Mouse (Mus musculus) right cerebral cortex, postnatal 25 days (tissue): ENCODE data around the gene Vps35l.
A peak's percentile ranks its signal among the peaks of the same experiment; 100 is the strongest.

Experiments
- DNase-seq: peaks from one replicate; pipeline ENCODE4 v3.0.0; 2022

Gene Vps35l

DNA sequence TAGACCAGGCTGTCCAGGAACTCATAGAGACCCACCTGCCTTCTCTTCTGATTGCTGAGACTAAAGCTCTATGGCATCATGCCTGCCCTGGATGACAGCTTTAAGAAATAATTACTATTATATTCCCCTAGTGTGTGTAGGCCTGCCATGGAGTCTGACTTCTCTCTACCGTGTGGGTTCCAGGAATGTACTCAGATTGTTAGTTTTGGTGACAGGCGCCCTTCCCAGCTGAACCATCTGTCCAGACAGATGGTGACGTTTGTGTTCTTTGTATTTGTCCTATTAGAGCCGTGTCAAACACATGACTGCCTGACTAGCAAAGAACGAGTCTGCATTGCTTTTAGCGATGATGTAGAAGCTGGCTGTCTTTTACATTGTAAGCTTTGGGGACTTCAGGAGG lies 38.5 kb downstream of the Vps35l start:
- no peak for DNase-seq

GRCm38 (mm10) chr7:118783305-118784001 lies 43.4 kb downstream of the Vps35l start:
- peak; percentile 36 for DNase-seq

DNA sequence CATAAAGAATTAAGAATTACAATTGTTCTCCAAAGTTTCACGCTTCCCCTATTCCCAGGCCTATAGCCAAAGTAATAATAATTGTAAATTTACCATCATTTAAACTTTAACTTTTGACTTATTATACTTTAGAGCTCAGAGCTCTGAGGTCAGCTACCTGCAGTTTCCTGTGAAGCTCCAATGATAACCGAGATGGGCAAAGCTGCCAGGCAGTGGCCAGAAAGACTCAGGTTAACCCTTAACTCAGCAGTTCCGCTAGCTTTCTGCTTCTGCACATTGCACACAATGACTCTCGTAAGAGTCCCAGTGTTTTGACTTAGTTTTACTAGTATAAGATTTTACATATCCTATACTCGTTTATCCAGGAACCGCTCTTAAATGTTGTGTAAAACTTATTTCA lies 46.1 kb downstream of the Vps35l start:
- DNase-seq: no peak

- no peak for DNase-seq
Measured at GRCm38 (mm10) chr7:118787326-118787725, 47.3 kb downstream of the Vps35l start.

DNA sequence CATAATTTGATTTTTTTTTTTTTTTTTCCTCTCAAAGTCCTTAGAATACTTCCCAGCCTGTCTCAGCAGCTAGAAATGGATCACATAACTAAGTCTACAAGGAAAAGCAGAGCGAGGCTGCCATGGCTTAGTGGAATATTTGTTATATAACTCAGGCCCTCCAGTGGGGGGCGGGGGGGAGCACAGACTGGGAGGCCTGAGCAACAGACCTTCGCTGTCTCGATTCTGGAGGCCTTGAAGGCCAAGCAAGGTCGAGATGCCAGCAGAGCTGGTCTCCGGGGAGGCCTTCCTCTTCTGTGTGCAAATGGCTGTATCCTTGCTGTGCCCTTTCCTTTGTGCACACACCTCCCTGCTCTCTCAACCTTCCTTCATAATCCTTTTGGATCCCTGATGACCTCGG lies 48.5 kb downstream of the Vps35l start:
- DNase-seq: no peak

DNA sequence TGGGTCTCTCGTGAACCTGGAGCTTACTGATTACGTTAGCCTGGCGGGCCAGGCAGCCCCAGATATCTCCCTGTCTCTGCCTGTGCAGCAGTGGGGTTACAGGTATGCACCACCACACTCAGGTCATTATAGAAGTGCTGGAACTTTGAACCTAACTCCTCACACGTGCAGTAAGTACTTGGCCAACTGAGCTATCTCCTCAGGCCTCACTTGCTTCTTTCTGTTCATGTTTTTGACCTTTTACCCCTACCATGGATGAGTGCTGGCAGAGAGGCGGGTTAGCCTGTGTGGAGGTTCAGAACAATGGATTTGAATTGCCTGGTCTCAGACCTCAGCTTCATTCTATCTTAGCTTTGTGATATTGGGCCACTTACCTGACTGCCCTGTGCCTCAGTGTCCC lies 50.3 kb downstream of the Vps35l start:
- DNase-seq: no peak

DNA sequence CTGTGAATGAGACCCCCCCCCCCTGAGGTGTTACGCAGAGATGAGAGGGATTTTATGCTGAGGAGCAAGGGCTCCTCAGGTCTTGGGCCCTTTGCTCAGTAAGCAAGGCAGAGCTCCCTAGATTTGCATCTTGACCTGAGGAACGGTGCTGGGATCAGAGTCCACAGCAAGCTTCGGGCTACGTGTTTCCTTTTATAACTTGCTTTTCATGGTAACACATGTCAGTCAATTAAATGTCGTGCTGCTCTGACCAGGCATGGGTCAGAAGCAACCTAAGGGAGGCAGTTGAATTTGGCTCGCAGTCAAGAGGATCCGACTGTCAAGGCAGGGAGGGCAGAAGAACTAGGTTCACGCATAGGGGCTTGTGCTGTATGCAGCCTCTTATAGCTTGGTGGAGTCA lies 53.9 kb downstream of the Vps35l start:
- DNase-seq: no peak

DNA sequence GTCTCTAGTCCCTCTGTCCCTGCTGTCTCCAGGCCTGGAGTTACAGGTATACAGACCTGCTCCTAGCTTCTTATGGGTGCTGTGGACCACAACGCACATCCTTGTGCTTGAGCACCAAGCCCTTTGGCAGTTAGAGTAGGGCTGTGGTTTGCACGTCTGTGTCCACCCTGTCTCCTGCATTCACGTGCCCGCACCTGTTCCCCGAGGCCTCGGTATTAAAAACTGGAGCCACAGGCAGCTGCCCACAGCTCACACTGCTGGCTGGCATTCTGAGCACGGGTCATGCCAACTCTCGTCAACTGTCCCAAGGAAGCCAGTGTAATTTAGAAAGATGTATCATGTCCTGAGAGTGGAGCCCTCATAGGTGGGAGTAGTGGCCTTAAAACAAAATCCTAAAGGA lies 55.8 kb downstream of the Vps35l start:
- DNase-seq: no peak

DNA sequence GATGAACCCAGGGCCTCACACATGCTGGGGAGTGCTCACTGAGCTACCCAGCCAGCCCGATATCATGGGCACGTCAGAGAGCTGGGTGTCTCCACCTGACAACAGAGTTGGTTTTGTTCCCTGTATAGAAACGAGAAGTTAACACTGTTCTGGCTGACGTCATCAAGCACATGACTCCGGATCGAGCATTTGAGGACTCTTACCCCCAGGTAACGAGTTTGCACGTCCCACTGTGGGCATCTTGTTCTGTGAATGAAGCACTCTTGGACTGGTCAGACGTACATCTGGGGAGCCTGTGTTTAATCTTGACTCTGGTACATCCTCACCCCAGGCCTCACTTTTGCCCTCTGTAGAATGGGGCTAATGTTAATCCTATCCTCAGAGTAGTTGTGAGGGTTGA lies 56.8 kb downstream of the Vps35l start:
- no peak for DNase-seq

GRCm38 (mm10) chr7:118797600-118797999 lies 57.6 kb downstream of the Vps35l start:
- no peak for DNase-seq

GRCm38 (mm10) chr7:118798105-118798570 lies 58.1 kb downstream of the Vps35l start:
- no peak for DNase-seq

DNA sequence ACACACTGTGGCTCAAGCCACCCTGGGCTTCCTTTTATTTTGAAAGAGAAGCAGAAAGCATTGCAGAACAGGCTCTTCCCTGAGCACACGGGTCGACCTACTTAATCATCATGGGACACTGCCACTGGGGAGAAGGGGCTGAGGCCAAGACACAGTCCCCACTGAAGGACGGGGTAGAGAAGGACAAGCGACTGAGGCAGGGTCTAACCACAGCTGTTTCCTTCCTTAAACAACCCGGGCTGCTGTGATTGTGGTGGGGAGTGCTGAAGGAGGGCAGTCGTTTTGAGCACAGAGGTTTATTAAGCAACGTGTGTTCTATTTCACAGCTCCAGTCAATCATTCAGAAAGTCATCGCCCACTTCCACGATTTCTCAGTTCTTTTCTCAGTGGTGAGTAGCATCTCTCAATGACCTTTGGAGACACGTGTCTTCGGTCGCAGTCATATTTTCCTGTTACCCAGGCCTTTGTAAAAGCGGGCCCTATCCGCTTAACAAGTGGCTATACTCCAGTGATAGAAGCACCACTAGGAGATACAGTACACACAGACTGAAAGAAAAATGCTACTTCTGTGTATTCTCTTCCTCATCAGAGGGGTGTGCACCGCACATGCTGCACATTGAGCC lies 60.2 kb downstream of the Vps35l start:
- DNase-seq: no peak

DNA sequence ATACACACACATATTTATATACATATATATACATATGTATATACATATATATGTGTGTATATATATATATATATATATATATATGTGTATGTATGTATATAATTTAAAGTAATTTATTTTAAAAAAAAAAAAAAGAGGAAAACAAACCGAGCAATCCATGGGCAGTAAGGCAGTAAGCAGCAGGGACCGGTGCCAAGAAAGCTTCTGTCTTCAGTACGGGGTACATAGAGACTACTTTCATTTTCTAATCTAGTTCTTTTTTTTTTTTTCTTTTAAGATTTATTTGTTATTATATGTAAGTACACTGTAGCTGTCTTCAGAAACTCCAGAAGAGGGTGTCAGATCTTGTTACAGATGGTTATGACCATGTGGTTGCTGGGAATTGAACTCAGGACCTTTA lies 61.8 kb downstream of the Vps35l start:
- no peak for DNase-seq

DNA sequence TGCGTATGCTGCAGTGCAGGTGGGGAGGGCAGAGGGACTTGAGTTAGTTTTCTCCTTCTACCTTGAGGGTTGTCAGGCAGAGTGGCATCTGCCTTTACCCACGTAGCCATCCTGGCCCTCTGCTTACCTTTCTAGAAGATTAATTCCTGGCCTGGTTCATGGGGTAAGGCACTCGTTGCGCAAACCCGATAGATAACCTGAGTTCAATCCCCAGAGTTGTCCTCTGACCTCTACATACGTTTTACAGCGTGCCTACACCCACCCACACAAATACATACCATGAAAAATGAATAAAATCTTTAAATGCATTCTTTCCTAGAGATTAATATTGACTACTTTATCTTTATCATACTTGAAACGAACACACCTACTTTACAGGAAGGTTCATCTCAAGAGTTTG lies 63.4 kb downstream of the Vps35l start:
- DNase-seq: no peak

GRCm38 (mm10) chr7:118806631-118807411 lies 66.8 kb downstream of the Vps35l start:
- DNase-seq: no peak

DNA sequence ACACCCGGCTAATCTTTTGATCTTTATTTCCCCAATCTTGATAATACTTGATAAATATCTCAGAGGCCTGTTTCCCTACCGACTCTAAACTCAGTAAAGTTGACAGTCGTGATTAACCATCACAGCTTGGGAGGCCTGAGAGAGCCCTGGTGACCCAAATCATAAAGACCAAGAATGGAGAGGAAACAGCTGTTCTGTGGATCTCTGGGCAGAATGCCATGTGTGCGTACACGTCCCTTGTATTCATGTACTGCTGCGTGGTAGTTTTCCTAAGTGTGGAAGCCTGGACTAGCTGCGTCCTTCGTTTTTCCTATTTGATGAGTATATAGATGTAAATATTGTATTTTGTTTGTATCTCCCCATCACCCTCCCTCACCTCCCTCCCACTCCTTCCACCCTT lies 67.9 kb downstream of the Vps35l start:
- no peak for DNase-seq

DNA sequence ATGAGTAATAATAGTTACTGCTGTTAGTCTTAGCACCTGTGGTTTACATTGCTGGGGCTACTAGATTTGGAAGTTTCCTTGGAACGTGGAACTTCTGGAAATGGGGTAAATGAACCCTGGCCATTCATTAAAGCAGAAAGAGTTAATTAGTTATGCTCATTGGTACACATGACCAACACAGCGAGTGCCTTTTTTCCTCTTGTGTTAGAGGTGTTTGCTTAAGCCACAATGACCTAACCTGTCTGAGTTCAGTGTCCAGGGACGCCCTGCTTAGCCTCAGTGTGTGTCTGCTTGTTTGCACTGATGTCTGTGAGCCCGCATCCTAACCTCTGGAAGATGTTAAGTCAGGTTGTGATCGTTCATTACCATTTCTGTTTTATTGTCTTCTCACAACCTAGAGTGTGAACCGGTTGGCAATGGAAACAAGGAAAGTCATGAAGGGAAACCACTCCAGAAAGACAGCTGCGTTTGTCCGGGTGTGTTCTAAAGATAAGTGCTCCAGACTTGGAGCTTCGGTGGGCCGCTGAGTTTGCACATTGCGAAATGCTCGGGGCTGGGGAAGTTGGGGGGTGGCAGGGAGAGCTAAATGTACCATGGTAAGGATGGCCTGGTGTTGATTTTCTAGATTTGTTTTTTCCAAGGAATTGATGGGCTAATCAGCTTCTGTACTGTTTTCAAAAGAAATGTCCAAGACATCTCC lies 71.5 kb downstream of the Vps35l start:
- DNase-seq: no peak

GRCm38 (mm10) chr7:118813592-118813991 lies 73.6 kb downstream of the Vps35l start:
- DNase-seq: no peak

- DNase-seq: no peak
Measured at GRCm38 (mm10) chr7:118816275-118816674, 76.2 kb downstream of the Vps35l start.

DNA sequence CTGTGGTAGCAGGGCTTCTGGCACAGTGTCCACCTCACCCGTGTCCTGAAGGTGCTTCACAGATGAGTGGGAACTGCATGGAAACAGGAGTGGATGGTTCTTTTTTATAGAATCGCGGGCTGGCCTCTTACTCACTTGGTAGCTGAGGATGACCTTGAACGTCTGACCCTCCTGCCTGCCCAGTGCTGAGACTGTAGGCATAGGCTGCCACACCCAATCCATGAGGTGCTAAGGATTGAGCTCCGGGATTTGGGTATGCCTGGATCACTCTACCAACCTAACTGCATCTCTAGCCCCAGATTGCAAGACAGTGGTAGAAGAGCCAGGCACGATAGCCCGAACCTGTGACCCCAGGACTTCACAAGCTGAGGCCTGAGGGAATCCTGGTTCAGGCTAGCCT lies 77.7 kb downstream of the Vps35l start:
- DNase-seq: no peak

GRCm38 (mm10) chr7:118819666-118820065 lies 79.6 kb downstream of the Vps35l start:
- no peak for DNase-seq

- no peak for DNase-seq
Measured at GRCm38 (mm10) chr7:118821356-118821755, 81.3 kb downstream of the Vps35l start.

DNA sequence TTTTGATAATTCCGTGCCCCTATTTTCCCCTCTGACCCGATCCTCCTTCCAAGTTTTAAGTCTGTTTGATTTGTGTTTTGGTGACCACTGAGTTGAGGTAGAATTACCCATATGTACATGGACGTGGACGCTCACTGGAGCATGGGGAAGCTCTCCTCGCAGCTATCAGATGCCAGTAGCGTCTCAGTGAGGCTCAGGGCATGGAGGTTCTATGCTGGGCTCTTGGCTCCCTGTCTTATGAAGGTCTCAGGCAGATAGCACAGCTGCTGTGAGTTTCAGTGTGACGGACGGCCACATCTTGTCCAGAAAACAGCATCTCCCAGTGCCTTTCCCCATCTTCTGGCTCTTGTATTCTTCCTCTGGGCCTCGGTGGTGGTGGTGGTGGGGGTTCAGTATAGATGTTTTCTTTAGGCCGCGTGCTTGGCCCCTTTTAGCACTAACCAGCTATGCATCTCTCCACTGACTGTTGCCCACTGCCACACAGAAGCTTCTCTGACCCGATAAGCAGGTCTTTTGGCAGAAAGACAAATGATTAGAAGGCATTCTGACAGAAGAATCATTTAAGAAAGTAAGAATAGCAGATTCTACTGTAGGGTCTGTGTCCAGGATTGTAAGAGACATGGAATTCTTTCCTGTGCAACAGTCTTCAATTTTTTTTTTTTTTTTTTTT lies 82.0 kb downstream of the Vps35l start:
- no peak for DNase-seq
